Mouse (Mus musculus) CH12.LX (cell line): ENCODE data around the gene Nell1. TPM values are rescaled to one million over a fixed set of nuclear protein-coding genes. Genes with fewer than 3 reads are reported as not detected.

Source experiments
- DNase-seq: peaks from one replicate; pipeline ENCODE4 v3.0.0-alpha.2; 2013; ENCODE audit errors: extremely low read depth
- H3K27ac ChIP-seq: 2 replicates; pipeline ENCODE4 v1.5.1; 2012; ENCODE audit warnings: low read depth, mild to moderate bottlenecking, control low read depth, moderate library complexity; ENCODE audit not compliant: insufficient read depth
- H3K27me3 ChIP-seq: replicated peaks from 2 replicates; pipeline ENCODE3; 2012; ENCODE audit warnings: inconsistent platforms
- H3K36me3 ChIP-seq, 2 experiments: replicated peaks in 1 of 2; 2 replicates each; pipeline versions ENCODE3 to v1.6.1; 2012; ENCODE audit warnings: inconsistent platforms in 1 of 2, low read length in 1 of 2, mild to moderate bottlenecking in 1 of 2, mixed read lengths in 1 of 2, moderate library complexity in 1 of 2; ENCODE audit not compliant: control insufficient read depth in 1 of 2, insufficient read depth in 1 of 2
- H3K4me1 ChIP-seq, 2 experiments: 2 replicates each; pipeline ENCODE4 v1.6.1; 2012; ENCODE audit warnings: inconsistent platforms in 1 of 2, moderate library complexity in 1 of 2; ENCODE audit not compliant: insufficient read depth in 2 of 2, control insufficient read depth in 1 of 2
- H3K4me2 ChIP-seq: 2 replicates; pipeline ENCODE4 v1.6.1; 2012; ENCODE audit warnings: low read depth, mild to moderate bottlenecking, control low read depth; ENCODE audit not compliant: poor library complexity, insufficient read depth, severe bottlenecking
- H3K4me3 ChIP-seq, 3 experiments: fragments of 150-350 bp in 1 of 3; sonication (generic) in 1 of 3; replicated peaks in 1 of 3; 2 replicates each; pipeline versions ENCODE3 to v1.5.1; 2011 to 2012; ENCODE audit warnings: low read depth in 2 of 3, low read length in 2 of 3, mild to moderate bottlenecking in 2 of 3, moderate library complexity in 2 of 3, control low read depth in 1 of 3, improper control_type of control experiment in 1 of 3, inconsistent platforms in 1 of 3, mixed read lengths in 1 of 3; ENCODE audit not compliant: poor library complexity in 1 of 3
- H3K79me2 ChIP-seq: replicated peaks from 2 replicates; pipeline ENCODE4 v1.6.1; 2012; ENCODE audit warnings: mild to moderate bottlenecking, moderate library complexity; ENCODE audit not compliant: control insufficient read depth, poor library complexity, insufficient read depth, severe bottlenecking; ENCODE audit errors: extremely low read depth
- H3K9ac ChIP-seq: 2 replicates; pipeline ENCODE4 v1.6.1; 2012; ENCODE audit warnings: low read depth, mild to moderate bottlenecking, control low read depth, moderate library complexity; ENCODE audit not compliant: insufficient read depth
- H3K9me3 ChIP-seq: replicated peaks from 2 replicates; pipeline ENCODE3; 2012; ENCODE audit warnings: low read length, inconsistent platforms, mixed read lengths
- BHLHE40 ChIP-seq: IDR thresholded peaks from 2 replicates; pipeline ENCODE4 v1.6.1; 2011; ENCODE audit warnings: mild to moderate bottlenecking, low read depth, low read length, improper control_type of control experiment
- CHD1 ChIP-seq: IDR thresholded peaks from 2 replicates; pipeline ENCODE4 v1.6.1; 2012; ENCODE audit warnings: low read depth, low read length, improper control_type of control experiment, inconsistent platforms
- E2F4 ChIP-seq: IDR thresholded peaks from 2 replicates; pipeline ENCODE4 v1.6.1; 2011; ENCODE audit warnings: low read depth, low read length, improper control_type of control experiment; ENCODE audit not compliant: insufficient replicate concordance
- ELF1 ChIP-seq: IDR thresholded peaks from 2 replicates; pipeline ENCODE4 v1.6.1; 2014; ENCODE audit warnings: low read depth, mild to moderate bottlenecking, inconsistent platforms, low read length, improper control_type of control experiment
- EP300 ChIP-seq: IDR thresholded peaks from 2 replicates; pipeline ENCODE4 v1.6.1; 2011; ENCODE audit warnings: low read length, improper control_type of control experiment
- ETS1 ChIP-seq: conservative IDR thresholded peaks from 2 replicates; pipeline ENCODE4 v1.6.1; 2012; ENCODE audit warnings: low read depth, mild to moderate bottlenecking, inconsistent platforms, low read length, improper control_type of control experiment, moderate library complexity
- JUN ChIP-seq: IDR thresholded peaks from 2 replicates; pipeline ENCODE4 v1.6.1; 2011; ENCODE audit warnings: low read depth, mild to moderate bottlenecking, low read length, improper control_type of control experiment, moderate library complexity; ENCODE audit not compliant: insufficient read depth
- JUND ChIP-seq: conservative IDR thresholded peaks from 2 replicates; pipeline ENCODE4 v1.6.1; 2011; ENCODE audit warnings: low read depth, low read length, improper control_type of control experiment
- KAT2A ChIP-seq: IDR thresholded peaks from 2 replicates; pipeline ENCODE4 v1.6.1; 2012; ENCODE audit warnings: low read length, improper control_type of control experiment, inconsistent platforms; ENCODE audit not compliant: insufficient replicate concordance
- MYC ChIP-seq: IDR thresholded peaks from 2 replicates; pipeline ENCODE4 v1.6.1; 2011; ENCODE audit warnings: low read depth, mild to moderate bottlenecking, improper control_type of control experiment, low read length
- NELFE ChIP-seq: IDR thresholded peaks from 2 replicates; pipeline ENCODE4 v1.6.1; 2011; ENCODE audit warnings: low read depth, low read length, improper control_type of control experiment
- NRF1 ChIP-seq: IDR thresholded peaks from 2 replicates; pipeline ENCODE4 v1.6.1; 2014; ENCODE audit warnings: low read depth, mild to moderate bottlenecking, inconsistent platforms, low read length, improper control_type of control experiment, moderate library complexity
- RAD21 ChIP-seq: IDR thresholded peaks from 2 replicates; pipeline ENCODE4 v1.6.1; 2011; ENCODE audit warnings: low read depth, mild to moderate bottlenecking, low read length, improper control_type of control experiment, moderate library complexity
- RCOR1 ChIP-seq: conservative IDR thresholded peaks from 2 replicates; pipeline ENCODE4 v1.6.1; 2012; ENCODE audit warnings: low read depth, mild to moderate bottlenecking, inconsistent platforms, low read length, improper control_type of control experiment
- SIN3A ChIP-seq: IDR thresholded peaks from 2 replicates; pipeline ENCODE4 v1.6.1; 2012; ENCODE audit warnings: low read length, improper control_type of control experiment, inconsistent platforms
- SMC3 ChIP-seq: IDR thresholded peaks from 2 replicates; pipeline ENCODE4 v1.6.1; 2011; ENCODE audit warnings: low read depth, low read length, improper control_type of control experiment
- TBP ChIP-seq: conservative IDR thresholded peaks from 2 replicates; pipeline ENCODE4 v1.6.1; 2011; ENCODE audit warnings: low read depth, low read length, improper control_type of control experiment
- TCF12 ChIP-seq: IDR thresholded peaks from 2 replicates; pipeline ENCODE4 v1.6.1; 2014; ENCODE audit warnings: low read depth, mild to moderate bottlenecking, inconsistent platforms, low read length, improper control_type of control experiment
- UBTF ChIP-seq: IDR thresholded peaks from 2 replicates; pipeline ENCODE4 v1.6.1; 2012; ENCODE audit warnings: low read depth, mild to moderate bottlenecking, inconsistent platforms, low read length, improper control_type of control experiment, moderate library complexity
- USF2 ChIP-seq: conservative IDR thresholded peaks from 2 replicates; pipeline ENCODE4 v1.6.1; 2011; ENCODE audit warnings: low read depth, low read length, improper control_type of control experiment
- ZC3H11A ChIP-seq: IDR thresholded peaks from 2 replicates; pipeline ENCODE4 v1.6.1; 2012; ENCODE audit warnings: low read depth, mild to moderate bottlenecking, inconsistent platforms, low read length, improper control_type of control experiment
- dilution Hi-C: fragments of 300-500 bp; cut with MboI; formaldehyde crosslinking; loops from 2 replicates; pipeline ENCODE4 v1.14.3; 2020; ENCODE audit warnings: low sequenced_read_pairs; ENCODE audit not compliant: extremely low pct_unique_long_range_greater_than_20kb, extremely low pct_ligation_motif_present
- in situ Hi-C: fragments of 300-500 bp; cut with MboI; formaldehyde crosslinking; loops from 3 replicates; pipeline ENCODE4 v1.14.3; 2019; ENCODE audit warnings: low sequenced_read_pairs, low pct_ligation_motif_present, low pct_unique_long_range_greater_than_20kb, mixed read lengths
- polyA plus RNA-seq: library from polyadenylated mRNA; unstranded; fragments of >175 nt; gene quantifications from 2 replicates; pipeline ENCODE4 v1.2.1, GENCODE M21; 2012; ENCODE audit warnings: low read depth; ENCODE audit not compliant: insufficient read length
- total RNA-seq, 2 experiments: library from RNA; depleted of rRNA; stranded (reverse); fragments of 300-350 nt in 1 of 2; fragments of >200 nt in 1 of 2; gene quantifications; 2 replicates each; pipeline ENCODE4 v1.2.3; 2012 to 2014

Nell1 gene
- total and polyA plus RNA-seq, 3 experiments, result not detected

DNA sequence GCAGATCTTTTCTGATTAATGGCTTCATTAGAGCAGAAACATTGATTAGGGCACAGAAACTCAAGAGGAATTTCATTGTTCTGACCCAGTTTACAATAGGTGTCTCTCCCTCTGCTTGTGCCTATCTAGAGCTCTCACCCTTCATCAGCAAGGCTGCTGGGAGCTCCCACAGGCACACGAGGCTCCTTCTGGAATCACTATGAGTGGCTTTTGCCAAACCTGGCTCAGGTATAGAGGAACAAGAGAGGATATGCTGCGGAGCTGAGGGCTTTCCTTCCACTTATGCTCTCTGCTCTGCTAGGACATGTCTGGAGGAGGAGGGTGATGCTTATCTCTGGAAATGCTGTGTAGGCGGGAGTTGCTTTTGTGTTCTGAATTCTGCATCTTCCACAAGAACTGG lies 285.4 kb downstream of the Nell1 start:
- H3K9ac ChIP-seq, result no peak overlapping the region
- TF ChIP-seq E2F4 (no peak), NRF1 (no peak), USF2 (no peak), MYC (no peak), ELF1 (no peak), BHLHE40 (no peak), EP300 (no peak), ZC3H11A (no peak), UBTF (no peak), SIN3A (no peak), TBP (no peak), RAD21 (no peak), JUND (no peak), NELFE (no peak), JUN (no peak), TCF12 (no peak), RCOR1 (no peak)
- H3K36me3 ChIP-seq, result no peaks in the 10 kb centered on the region
- in situ Hi-C loops, result no loop called here
- no peaks in the 10 kb centered on the region for H3K27me3 ChIP-seq
- H3K4me3 ChIP-seq, result no peak overlapping the region
- no peak for DNase-seq
- no peak overlapping the region for H3K4me2 ChIP-seq
- H3K79me2 ChIP-seq, result no peaks in the 10 kb centered on the region
- H3K9me3 ChIP-seq, result peaks cover 50% of the 10 kb centered on the region
- dilution Hi-C loops, result no loop called here
- no peak overlapping the region for H3K27ac ChIP-seq
- H3K4me1 ChIP-seq, result no peaks in the 10 kb centered on the region

DNA sequence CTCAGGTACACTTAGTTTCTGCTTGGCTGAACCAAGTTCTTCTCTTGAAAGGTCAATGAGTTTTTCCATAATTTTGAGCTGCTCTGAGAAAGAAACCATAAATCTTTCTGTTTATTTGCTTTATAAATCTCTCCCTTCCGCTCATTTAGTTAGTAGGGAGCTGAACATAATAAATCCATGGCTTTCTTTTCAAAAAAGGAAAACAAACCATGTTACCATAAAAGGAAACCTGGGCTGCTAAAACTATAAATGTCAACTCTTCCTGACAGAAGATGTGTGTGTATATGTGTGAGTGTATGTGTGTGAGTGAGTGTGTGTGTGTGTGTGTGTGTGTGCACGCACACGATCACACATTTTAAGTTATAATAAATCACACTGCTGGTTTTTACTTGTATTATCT lies 320.8 kb downstream of the Nell1 start:
- Histone ChIP-seq H3K4me1 (no peaks in the 10 kb centered on the region), H3K4me3 (no peak overlapping the region), H3K36me3 (no peaks in the 10 kb centered on the region), H3K4me2 (no peak overlapping the region), H3K27me3 (no peaks in the 10 kb centered on the region), H3K27ac (no peak overlapping the region), H3K9me3 (peaks cover 34% of the 10 kb centered on the region), H3K79me2 (no peaks in the 10 kb centered on the region), H3K9ac (no peak overlapping the region)
- no peak for TF ChIP-seq RCOR1
- TF ChIP-seq CHD1, result no peak
- TF ChIP-seq ETS1, result no peak
- TF ChIP-seq SMC3, result no peak
- no peak for TF ChIP-seq KAT2A
- no peak for DNase-seq
- in situ Hi-C loops, result no loop called here
- dilution Hi-C loops, result no loop called here
